Mouse (Mus musculus): ENCODE measurements around the gene Bcr. TPM values are rescaled to one million over a fixed set of nuclear protein-coding genes. Genes with fewer than 3 reads are reported as not detected.

Gene Bcr
- polyA plus RNA-seq, 1 experiment from 2014 or later: 18.5 TPM

GRCm38 (mm10) chr10:75131625-75132024 is 71.2 kb downstream of the Bcr start:
- Histone ChIP-seq H3K4me1 (ENCODE audit: control insufficient read depth, insufficient read depth, low read length) (peaks cover 3% of the 10 kb centered on the region), H3K9ac (ENCODE audit: low read depth, low read length) (0 out of 2 replicates have a peak overlapping the region, but pooled peaks have one; percentile 35), H3K27me3 (replicated peaks; ENCODE audit: control insufficient read depth, insufficient read depth, low read length) (no peaks in the 10 kb centered on the region), H3K9me3 (ENCODE audit: control insufficient read depth, low read length) (no peaks in the 10 kb centered on the region), H3K27ac (ENCODE audit: low read length) (peak overlapping the region; percentile 76), H3K4me2 (ENCODE audit: low read depth, low read length) (peak overlapping the region; percentile 10; the same call in 1 of the 2 replicates), H3K36me3 (ENCODE audit: control insufficient read depth, insufficient read depth, low read length) (peaks cover 22% of the 10 kb centered on the region), H3K4me3 (ENCODE audit: low read length) (peak overlapping the region; percentile 35)
- peak; percentile 68 for ATAC-seq
- WGBS: 67% methylated on average over 8 of the region's 8 CpGs

DNA sequence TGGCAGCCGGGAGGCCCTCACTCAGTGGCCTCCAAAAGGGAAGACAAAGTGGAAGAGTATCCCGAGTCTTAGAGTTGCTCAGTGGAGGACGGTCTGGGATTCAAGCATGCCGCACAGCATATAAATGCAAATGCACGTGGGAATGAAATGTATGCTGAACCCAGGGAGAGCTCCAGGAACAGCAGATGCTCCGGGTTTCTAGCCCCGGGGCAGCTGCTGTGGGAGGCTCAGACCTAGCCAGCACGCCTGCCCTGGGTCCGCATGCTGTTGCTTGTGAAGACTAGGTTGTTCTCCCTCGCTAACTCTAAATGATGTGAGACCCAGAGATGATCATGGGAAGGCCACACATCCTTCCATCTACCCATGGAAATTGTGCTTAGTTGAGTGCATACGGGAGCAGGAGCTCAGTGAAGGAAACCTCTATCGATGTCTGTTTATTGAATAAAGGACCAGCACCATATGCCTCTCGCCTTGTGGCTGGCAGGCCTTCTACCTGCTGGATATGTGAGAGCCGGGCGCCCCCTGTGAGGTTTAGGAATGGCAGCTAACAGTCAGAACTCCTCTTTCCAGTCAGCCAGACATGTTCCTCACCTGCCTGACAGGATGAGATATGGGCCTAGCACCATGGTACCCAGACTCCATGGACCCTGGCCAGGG is 74.6 kb downstream of the Bcr start:
- H3K36me3 ChIP-seq (ENCODE audit: control insufficient read depth, insufficient read depth, low read length): peaks cover 31% of the 10 kb centered on the region

GRCm38 (mm10) chr10:75135518-75136162 is 75.2 kb downstream of the Bcr start:
- H3K27ac ChIP-seq (ENCODE audit: low read length): no peak overlapping the region
- H3K4me1 ChIP-seq (ENCODE audit: control insufficient read depth, insufficient read depth, low read length): no peaks in the 10 kb centered on the region; the same call in 1 of the 2 replicates
- no peaks in the 10 kb centered on the region for H3K27me3 ChIP-seq (replicated peaks; ENCODE audit: control insufficient read depth, insufficient read depth, low read length)
- no peak overlapping the region for H3K4me2 ChIP-seq (ENCODE audit: low read depth, low read length)
- no peak overlapping the region for H3K9ac ChIP-seq (ENCODE audit: low read depth, low read length)
- H3K4me3 ChIP-seq (ENCODE audit: low read length): no peak overlapping the region
- H3K36me3 ChIP-seq (ENCODE audit: control insufficient read depth, insufficient read depth, low read length): peaks cover 31% of the 10 kb centered on the region
- 93% methylated on average over 21 of the region's 21 CpGs for WGBS
- no peak for ATAC-seq
- H3K9me3 ChIP-seq (ENCODE audit: control insufficient read depth, low read length): no peaks in the 10 kb centered on the region

More for the DNA sequence above, 74.6 kb downstream of the Bcr start:
- Histone ChIP-seq H3K4me1 (ENCODE audit: control insufficient read depth, insufficient read depth, low read length) (no peaks in the 10 kb centered on the region; the same call in 1 of the 2 replicates), H3K27me3 (replicated peaks; ENCODE audit: control insufficient read depth, insufficient read depth, low read length) (no peaks in the 10 kb centered on the region), H3K9ac (ENCODE audit: low read depth, low read length) (no peak overlapping the region), H3K4me2 (ENCODE audit: low read depth, low read length) (no peak overlapping the region), H3K27ac (ENCODE audit: low read length) (no peak overlapping the region), H3K4me3 (ENCODE audit: low read length) (no peak overlapping the region), H3K9me3 (ENCODE audit: control insufficient read depth, low read length) (no peaks in the 10 kb centered on the region)
- 84% methylated on average over 15 of the region's 15 CpGs for WGBS
- ATAC-seq: no peak

DNA sequence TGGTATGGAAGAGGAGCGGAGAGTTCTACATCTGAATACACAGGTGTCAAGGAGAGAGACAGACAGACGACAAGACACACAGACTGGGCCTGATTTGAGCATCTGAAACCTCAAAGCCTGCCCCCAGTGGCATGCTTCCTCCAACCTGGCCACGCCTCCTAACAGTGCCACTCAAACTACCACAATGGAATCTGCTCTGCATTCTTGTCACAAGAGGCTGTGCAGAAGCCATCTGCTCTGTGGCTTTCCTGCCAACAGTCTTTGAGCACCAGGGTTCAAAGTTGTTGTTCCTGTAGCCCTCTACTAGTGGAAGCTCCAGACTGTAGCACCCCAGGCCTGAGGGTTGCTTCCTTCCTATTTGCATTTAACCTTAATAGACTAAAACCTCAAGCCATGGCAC is 76.8 kb downstream of the Bcr start:
- Histone ChIP-seq H3K27me3 (replicated peaks; ENCODE audit: control insufficient read depth, insufficient read depth, low read length) (no peaks in the 10 kb centered on the region), H3K36me3 (ENCODE audit: control insufficient read depth, insufficient read depth, low read length) (peaks cover 26% of the 10 kb centered on the region), H3K4me1 (ENCODE audit: control insufficient read depth, insufficient read depth, low read length) (no peaks in the 10 kb centered on the region), H3K9me3 (ENCODE audit: control insufficient read depth, low read length) (no peaks in the 10 kb centered on the region), H3K4me3 (ENCODE audit: low read length) (no peak overlapping the region), H3K27ac (ENCODE audit: low read length) (no peak overlapping the region), H3K4me2 (ENCODE audit: low read depth, low read length) (no peak overlapping the region), H3K9ac (ENCODE audit: low read depth, low read length) (no peak overlapping the region)
- 72% methylated on average over 3 of the region's 3 CpGs for WGBS
- no peak for ATAC-seq

DNA sequence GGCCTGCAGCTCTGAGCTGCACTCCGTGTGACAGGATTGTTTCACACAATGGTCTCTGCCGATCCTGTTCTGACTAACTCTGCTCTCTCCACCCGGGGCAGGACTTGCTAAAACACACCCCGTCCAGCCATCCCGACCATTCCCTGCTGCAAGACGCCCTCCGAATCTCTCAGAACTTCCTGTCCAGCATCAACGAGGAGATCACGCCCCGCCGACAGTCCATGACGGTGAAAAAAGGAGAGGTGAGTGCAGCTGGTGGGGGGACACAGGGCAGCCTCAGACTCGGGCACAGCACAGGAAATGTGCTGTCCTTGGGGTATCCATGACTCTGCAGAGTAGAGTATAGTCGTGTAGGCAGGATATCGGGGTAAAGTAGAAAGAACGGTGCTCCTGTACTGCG is 84.8 kb downstream of the Bcr start:
- no peaks in the 10 kb centered on the region for H3K9me3 ChIP-seq (ENCODE audit: control insufficient read depth, low read length)
- no peak overlapping the region for H3K27ac ChIP-seq (ENCODE audit: low read length)
- no peak overlapping the region for H3K4me2 ChIP-seq (ENCODE audit: low read depth, low read length)
- H3K27me3 ChIP-seq (replicated peaks; ENCODE audit: control insufficient read depth, insufficient read depth, low read length): no peaks in the 10 kb centered on the region
- no peak overlapping the region for H3K4me3 ChIP-seq (ENCODE audit: low read length)
- no peak for ATAC-seq
- no peaks in the 10 kb centered on the region for H3K36me3 ChIP-seq (ENCODE audit: control insufficient read depth, insufficient read depth, low read length)
- H3K9ac ChIP-seq (ENCODE audit: low read depth, low read length): no peak overlapping the region
- 82% methylated on average over 17 of the region's 17 CpGs for WGBS
- no peaks in the 10 kb centered on the region for H3K4me1 ChIP-seq (ENCODE audit: control insufficient read depth, insufficient read depth, low read length)

DNA sequence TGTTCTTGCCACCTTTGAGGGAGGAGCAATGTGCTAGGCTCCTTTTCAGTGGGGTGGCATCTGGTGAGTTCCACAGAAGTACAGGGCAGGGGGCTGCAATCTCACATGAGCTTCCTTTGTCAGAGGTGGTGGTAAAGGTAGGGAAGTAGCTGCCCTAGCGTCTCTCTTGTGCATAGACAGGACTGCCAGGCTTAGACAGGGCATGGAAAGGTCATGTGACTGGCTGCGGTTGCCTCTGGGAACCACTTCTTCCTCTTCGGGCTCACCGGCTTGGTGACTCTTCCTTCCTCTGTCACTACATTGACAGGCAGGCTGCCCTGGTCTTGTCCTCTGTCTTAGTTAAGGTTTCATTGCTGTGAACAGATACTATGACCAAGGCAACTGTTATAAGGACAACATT is 85.6 kb downstream of the Bcr start:
- H3K9me3 ChIP-seq (ENCODE audit: control insufficient read depth, low read length): no peaks in the 10 kb centered on the region
- no peak overlapping the region for H3K4me3 ChIP-seq (ENCODE audit: low read length)
- no peaks in the 10 kb centered on the region for H3K4me1 ChIP-seq (ENCODE audit: control insufficient read depth, insufficient read depth, low read length)
- WGBS: 80% methylated on average over 4 of the region's 4 CpGs
- H3K27ac ChIP-seq (ENCODE audit: low read length): no peak overlapping the region
- no peak overlapping the region for H3K4me2 ChIP-seq (ENCODE audit: low read depth, low read length)
- H3K36me3 ChIP-seq (ENCODE audit: control insufficient read depth, insufficient read depth, low read length): no peaks in the 10 kb centered on the region
- H3K9ac ChIP-seq (ENCODE audit: low read depth, low read length): no peak overlapping the region
- H3K27me3 ChIP-seq (replicated peaks; ENCODE audit: control insufficient read depth, insufficient read depth, low read length): no peaks in the 10 kb centered on the region
- no peak for ATAC-seq

DNA sequence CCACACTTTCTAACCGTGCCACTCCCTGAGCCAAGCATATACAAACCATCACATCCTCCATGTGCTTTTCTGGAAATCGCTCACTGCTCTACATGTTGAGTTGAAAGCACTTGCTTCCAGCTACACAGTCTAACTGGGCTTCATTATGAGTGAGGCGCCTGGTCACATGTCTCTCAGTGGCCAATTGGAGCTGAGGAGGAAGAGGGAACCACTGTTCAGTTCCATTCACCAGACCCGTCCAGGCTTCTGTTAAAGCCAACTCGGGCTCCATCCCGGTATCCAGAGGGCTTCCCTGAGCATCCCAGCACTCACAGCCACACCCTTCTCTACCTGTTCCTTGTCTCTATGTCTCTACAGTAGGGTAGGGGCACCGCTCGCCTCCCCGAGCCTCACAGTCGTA is 86.2 kb downstream of the Bcr start:
- 86% methylated on average over 10 of the region's 10 CpGs for WGBS
- Histone ChIP-seq H3K4me1 (ENCODE audit: control insufficient read depth, insufficient read depth, low read length) (no peaks in the 10 kb centered on the region), H3K27me3 (replicated peaks; ENCODE audit: control insufficient read depth, insufficient read depth, low read length) (no peaks in the 10 kb centered on the region), H3K9ac (ENCODE audit: low read depth, low read length) (no peak overlapping the region), H3K9me3 (ENCODE audit: control insufficient read depth, low read length) (no peaks in the 10 kb centered on the region), H3K27ac (ENCODE audit: low read length) (no peak overlapping the region), H3K36me3 (ENCODE audit: control insufficient read depth, insufficient read depth, low read length) (no peaks in the 10 kb centered on the region), H3K4me3 (ENCODE audit: low read length) (no peak overlapping the region), H3K4me2 (ENCODE audit: low read depth, low read length) (no peak overlapping the region)
- ATAC-seq: no peak

DNA sequence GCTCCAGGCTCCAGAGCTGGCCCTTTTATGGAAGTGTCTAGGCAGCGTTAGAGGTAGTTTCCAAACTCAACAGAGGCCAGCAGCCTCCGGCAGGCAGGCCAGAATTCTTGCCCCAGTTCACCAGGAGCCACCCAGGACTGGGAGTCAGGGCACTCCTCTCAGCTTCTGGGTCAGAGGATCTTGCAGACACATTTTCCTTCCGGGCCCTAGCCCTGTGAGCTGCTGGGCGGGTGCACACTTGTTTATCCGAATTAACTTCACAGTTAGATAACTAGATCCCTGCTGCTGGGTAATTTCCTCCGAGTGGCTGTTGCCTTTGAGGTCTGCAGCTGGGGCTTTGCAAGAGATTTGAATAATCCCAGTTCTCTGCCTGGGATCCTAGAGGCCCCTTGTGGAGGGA is 87.9 kb downstream of the Bcr start:
- H3K36me3 ChIP-seq (ENCODE audit: control insufficient read depth, insufficient read depth, low read length): no peaks in the 10 kb centered on the region
- no peak overlapping the region for H3K4me2 ChIP-seq (ENCODE audit: low read depth, low read length)
- H3K4me1 ChIP-seq (ENCODE audit: control insufficient read depth, insufficient read depth, low read length): no peaks in the 10 kb centered on the region
- no peak for ATAC-seq
- 47% methylated on average over 6 of the region's 6 CpGs for WGBS
- H3K4me3 ChIP-seq (ENCODE audit: low read length): no peak overlapping the region
- no peak overlapping the region for H3K27ac ChIP-seq (ENCODE audit: low read length)
- no peaks in the 10 kb centered on the region for H3K27me3 ChIP-seq (replicated peaks; ENCODE audit: control insufficient read depth, insufficient read depth, low read length)
- no peaks in the 10 kb centered on the region for H3K9me3 ChIP-seq (ENCODE audit: control insufficient read depth, low read length)
- H3K9ac ChIP-seq (ENCODE audit: low read depth, low read length): no peak overlapping the region

GRCm38 (mm10) chr10:75150361-75150760 is 90.0 kb downstream of the Bcr start:
- Histone ChIP-seq H3K36me3 (ENCODE audit: control insufficient read depth, insufficient read depth, low read length) (no peaks in the 10 kb centered on the region), H3K4me3 (ENCODE audit: low read length) (no peak overlapping the region), H3K4me2 (ENCODE audit: low read depth, low read length) (no peak overlapping the region), H3K9ac (ENCODE audit: low read depth, low read length) (no peak overlapping the region), H3K27me3 (replicated peaks; ENCODE audit: control insufficient read depth, insufficient read depth, low read length) (no peaks in the 10 kb centered on the region), H3K9me3 (ENCODE audit: control insufficient read depth, low read length) (no peaks in the 10 kb centered on the region), H3K27ac (ENCODE audit: low read length) (no peak overlapping the region), H3K4me1 (ENCODE audit: control insufficient read depth, insufficient read depth, low read length) (no peaks in the 10 kb centered on the region)
- WGBS: 75% methylated on average over 5 of the region's 5 CpGs
- ATAC-seq: 0 out of 2 replicates have a peak, but pooled peaks have one; percentile 17
